Mouse (Mus musculus): ENCODE data around the gene A930002H24Rik.

The A930002H24Rik gene

GRCm38 (mm10) chr17:63831550-63831949, 32.0 kb downstream of the A930002H24Rik start:
- no peak for DNase-seq

GRCm38 (mm10) chr17:63828561-63829332, 34.8 kb downstream of the A930002H24Rik start:
- no peak for DNase-seq

- DNase-seq: no peak
These were observed 36.8 kb downstream of the A930002H24Rik start for GRCm38 (mm10) chr17:63826767-63827166.

GRCm38 (mm10) chr17:63826196-63826595, 37.4 kb downstream of the A930002H24Rik start:
- DNase-seq: no peak

- DNase-seq: no peak
These were observed 39.5 kb downstream of the A930002H24Rik start for GRCm38 (mm10) chr17:63824141-63824540.

GRCm38 (mm10) chr17:63818444-63819027, 45.1 kb downstream of the A930002H24Rik start:
- DNase-seq: no peak

- no peak for DNase-seq
These were observed 50.0 kb downstream of the A930002H24Rik start for GRCm38 (mm10) chr17:63813552-63813951.

Measured in cerebellum, adult 18-20 months (tissue).